Mouse (Mus musculus) liver, adult 2 months (tissue): ENCODE results near the gene Pfn3.

Experiments used
- CTCF ChIP-seq: fragments of 200-500 bp; IDR thresholded peaks from 2 replicates; pipeline ENCODE4 v1.5.1; 2011; ENCODE audit warnings: low read depth, low read length, control low read depth
- POLR2A ChIP-seq: fragments of 200-500 bp; IDR thresholded peaks from 2 replicates; pipeline ENCODE4 v1.6.1; 2011; ENCODE audit warnings: low read length, control low read depth; ENCODE audit not compliant: insufficient read depth; ENCODE audit errors: extremely low read depth

DNA sequence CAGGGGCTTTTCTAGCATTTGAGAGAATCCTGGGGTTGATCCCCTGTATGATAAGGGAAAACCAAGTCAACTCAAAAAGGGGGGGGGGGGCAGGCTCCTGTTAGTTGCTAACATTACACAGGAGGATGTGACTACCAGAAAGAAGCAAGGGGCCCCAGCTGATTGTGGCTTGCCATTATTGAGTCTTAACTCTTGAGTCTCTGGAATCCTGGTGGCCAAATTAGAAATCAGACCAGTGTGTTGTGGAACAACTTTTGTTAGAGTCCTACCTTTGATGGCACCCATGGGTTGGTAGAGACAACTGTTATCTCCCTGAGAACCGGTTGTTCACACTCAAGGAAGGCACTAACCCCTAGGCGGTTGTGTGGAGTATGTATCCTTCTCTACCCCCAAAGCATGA is 47.9 kb upstream of the Pfn3 start:
- TF ChIP-seq CTCF: no peak
- no peak for TF ChIP-seq POLR2A
